Mouse (Mus musculus): ENCODE measurements around the gene Krt8.
A peak's percentile ranks its signal among the peaks of the same experiment; 100 is the strongest.
"Not testable (repeated sequence)": the region's sequence is repeated elsewhere in the genome, so short reads cannot be mapped to it uniquely, and the experiment has no call there.

The Krt8 gene

GRCm38 (mm10) chr15:102007097-102008069 lies 3.1 kb upstream of the Krt8 start:
- DNase-seq (ENCODE audit: low spot score), result no peak

GRCm38 (mm10) chr15:102006317-102006716 lies 2.0 kb upstream of the Krt8 start:
- DNase-seq (ENCODE audit: low spot score), result no peak

DNA sequence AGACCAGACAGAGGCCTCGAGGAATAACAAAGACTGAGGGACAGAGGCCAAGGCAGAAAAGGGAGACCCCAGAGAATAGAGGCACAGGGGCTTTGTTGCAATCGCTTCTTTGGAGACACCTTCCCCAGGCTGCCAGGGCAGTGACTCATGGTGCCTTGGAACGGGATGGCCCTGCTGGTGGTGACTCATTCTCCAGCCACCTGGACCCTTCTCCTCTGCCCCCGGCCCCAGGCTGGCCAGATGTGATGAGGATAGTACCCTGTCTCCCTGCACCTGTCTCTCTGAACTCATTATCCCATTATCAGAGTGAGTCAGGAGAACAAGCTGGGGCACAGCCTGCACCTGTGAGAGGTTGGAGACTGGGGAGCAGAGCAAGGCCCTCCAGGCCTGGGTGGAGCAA lies 1.0 kb upstream of the Krt8 start:
- no peak for DNase-seq (ENCODE audit: low spot score)

DNA sequence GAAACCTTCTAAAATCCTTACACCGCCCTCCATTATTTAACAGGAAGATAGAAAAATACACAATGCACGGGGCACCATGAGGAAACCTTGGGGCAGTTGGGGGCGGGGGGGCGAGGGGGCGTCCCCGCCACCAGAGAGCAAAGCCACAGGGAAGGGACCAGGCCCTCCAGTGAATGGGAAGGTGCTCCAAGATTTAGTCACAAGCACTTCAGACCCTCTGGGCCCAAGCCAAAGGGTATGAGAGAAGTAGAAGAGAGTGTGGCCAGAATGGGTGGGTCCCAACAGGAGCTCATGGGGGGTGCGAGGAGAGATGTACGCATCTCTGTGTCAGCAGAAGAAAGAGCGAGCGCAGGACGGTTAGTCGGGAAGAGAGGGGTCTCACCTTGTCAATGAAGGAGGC lies 766 bp downstream of the Krt8 start:
- DNase-seq (ENCODE audit: low spot score), result no peak

DNA sequence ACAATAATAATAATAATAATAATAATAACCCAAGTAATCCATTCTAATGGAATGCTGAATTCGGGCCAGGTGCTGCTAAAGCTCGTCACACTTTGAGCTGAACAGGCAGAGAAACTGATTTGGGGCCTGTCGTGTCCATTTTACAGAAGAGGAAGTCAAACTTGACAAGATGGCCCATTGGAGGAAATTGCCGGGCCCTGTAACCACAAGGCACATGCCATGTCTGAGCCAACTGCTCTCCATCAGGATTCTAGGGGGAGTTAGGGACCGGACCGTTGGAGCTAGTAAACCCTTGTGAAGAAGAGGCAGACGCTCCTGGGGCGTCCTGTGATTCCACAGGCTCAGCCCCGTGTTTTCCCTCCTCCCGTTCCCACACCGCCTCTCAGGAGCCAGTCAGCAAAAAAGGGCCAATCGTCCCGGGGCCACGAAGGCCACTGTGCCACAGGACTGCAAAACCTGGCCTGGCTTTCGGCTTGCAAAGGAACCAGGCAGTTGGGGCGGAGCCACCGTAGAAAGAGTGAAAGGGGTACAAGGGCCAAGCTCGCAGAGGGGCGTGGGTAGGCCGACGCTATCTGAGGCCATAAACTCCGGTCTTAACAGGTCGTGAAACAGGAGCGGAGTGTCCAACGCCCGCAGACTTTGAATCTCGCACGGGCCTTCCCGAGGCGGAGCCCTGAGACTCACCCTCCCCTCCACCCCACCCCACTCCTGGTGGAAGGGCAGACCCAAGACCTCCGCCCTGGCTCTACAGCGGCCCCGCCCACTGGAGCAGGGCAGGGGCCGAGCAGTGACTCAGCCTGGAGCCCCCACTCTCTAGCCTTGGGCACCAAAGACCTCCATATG lies 1.4 kb downstream of the Krt8 start:
- peak; percentile 86 for DNase-seq (ENCODE audit: low spot score)

DNA sequence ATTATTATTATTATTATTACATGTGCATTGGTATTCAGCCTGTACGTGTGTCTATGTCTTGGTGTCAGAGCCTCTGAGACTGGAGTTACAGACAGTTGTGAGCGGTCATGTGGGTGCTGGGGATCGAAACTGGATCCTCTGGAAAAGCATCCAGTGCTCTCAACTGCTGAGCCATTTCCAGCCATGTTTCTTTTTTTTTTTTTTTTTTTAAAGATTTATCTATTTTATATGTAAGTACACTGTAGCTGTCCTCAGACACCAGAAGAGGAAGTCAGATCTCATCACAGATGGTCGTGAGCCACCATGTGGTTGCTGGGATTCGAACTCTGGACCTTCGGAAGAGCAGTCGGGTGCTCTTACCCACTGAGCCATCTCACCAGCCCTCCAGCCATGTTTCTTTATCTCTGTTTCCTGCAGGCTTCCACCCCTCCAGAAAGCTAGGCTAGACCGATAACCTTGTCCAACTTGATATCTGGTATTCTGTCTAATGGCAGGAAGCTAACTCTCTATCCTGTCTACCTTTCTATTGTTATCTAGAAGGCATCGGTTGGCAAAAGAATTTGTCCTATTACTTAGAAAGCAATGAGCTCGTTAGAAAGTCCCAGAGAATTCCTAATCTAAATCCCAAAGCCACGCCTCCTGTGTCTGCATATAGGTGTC lies 4.5 kb downstream of the Krt8 start:
- no peak for DNase-seq (ENCODE audit: low spot score)

GRCm38 (mm10) chr15:101999156-101999555 lies 5.1 kb downstream of the Krt8 start:
- no peak for DNase-seq (ENCODE audit: low spot score)

- not testable (repeated sequence) for DNase-seq (ENCODE audit: low spot score)
Observed at GRCm38 (mm10) chr15:101996450-101997078, 7.7 kb downstream of the Krt8 start.

- DNase-seq (ENCODE audit: low spot score), result no peak
Observed at GRCm38 (mm10) chr15:101995484-101996236, 8.6 kb downstream of the Krt8 start.

DNA sequence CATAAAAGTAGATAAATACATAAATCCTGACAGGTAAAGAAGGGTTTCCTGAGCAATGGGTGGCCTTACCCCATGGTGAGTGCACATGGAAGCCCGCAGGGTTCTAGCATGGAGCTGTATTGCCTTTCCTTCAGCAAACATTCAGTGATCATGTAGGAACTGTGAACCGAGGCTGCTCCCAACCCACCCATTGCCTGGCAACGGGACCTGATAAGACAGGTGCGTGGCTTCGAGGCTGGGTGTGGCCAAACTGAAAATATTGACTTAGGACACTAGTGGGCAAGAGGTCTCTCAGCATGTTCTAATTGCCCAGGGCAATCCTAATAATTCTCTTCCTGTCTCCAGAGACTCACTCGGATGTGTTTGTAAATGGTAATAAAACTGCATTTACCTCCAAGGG lies 9.9 kb downstream of the Krt8 start:
- no peak for DNase-seq (ENCODE audit: low spot score)

DNA sequence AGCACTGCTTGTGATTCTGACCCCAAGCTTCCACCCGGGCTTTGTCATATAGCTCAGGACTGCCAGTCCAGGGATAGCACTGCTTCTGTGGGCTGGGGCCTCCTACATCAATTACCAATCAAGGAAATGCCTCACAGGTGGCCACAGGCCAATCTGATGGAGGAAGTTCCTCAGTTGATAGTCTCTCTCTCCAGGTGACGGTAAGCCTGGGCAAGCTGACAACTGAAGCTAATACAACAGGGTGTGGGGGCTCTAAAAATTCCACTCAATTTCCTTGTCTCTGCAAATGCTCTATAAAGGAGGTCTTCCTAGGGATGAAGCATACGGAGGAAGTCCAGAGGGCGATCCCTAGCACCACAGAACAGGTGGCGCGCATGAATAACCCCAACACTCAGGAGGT lies 13.3 kb downstream of the Krt8 start:
- no peak for DNase-seq (ENCODE audit: low spot score)

GRCm38 (mm10) chr15:101988714-101989113 lies 15.6 kb downstream of the Krt8 start:
- DNase-seq (ENCODE audit: low spot score), result no peak

GRCm38 (mm10) chr15:101988119-101988518 lies 16.2 kb downstream of the Krt8 start:
- peak; percentile 89 for DNase-seq (ENCODE audit: low spot score)

DNA sequence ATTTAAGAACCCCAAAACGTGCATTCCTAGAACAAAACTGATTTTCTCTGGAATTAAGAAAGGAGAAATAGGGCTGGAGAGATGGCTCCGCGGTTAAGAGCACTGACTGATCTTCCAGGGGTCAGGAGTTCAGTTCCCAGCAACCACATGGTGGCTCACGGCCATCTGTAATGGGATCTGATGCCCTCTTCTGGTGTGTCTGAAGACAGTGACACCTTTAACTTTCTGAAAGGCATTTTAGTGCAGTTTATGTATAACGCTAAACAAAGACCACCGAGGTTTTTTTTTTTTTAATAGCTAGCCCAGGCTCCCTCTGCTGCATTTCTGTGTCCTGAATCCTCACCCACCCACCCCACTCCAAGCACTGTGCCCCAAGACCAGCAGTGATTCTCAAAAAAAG lies 19.5 kb downstream of the Krt8 start:
- DNase-seq (ENCODE audit: low spot score), result no peak

GRCm38 (mm10) chr15:101983949-101984601 lies 20.2 kb downstream of the Krt8 start:
- DNase-seq (ENCODE audit: low spot score), result peak; percentile 99

DNA sequence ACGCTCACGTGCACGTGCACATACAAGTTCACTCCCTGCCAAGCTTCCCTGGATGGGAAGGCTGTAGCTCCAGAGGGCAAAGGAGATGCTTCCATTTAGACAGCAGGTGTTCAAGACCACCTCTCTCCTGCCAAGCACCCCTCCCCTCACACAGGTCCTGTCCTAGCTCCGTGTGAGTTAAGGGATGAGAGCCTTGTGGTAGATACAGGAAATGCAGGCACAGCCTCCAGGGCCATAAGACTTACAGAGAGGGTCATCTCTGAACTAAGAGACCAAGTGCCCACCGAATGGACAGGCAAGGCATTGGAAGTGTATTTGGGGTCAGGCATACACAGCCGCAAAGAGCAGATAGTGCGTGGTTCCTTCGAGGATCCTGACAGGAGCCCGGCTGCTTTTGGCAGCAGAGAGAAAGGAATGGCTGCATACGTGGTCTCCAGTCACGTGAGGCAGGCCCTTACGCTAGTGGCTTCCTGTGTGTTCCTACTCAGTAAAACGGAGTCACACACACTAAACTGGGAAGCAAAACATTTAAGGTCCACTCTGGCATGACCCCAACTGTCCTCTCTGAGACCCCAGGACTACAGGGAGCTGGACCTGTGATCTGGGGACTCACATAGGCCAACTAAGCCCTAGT lies 20.9 kb downstream of the Krt8 start:
- DNase-seq (ENCODE audit: low spot score), result no peak

- DNase-seq (ENCODE audit: low spot score), result no peak
Observed at GRCm38 (mm10) chr15:101980849-101981248, 23.4 kb downstream of the Krt8 start.

DNA sequence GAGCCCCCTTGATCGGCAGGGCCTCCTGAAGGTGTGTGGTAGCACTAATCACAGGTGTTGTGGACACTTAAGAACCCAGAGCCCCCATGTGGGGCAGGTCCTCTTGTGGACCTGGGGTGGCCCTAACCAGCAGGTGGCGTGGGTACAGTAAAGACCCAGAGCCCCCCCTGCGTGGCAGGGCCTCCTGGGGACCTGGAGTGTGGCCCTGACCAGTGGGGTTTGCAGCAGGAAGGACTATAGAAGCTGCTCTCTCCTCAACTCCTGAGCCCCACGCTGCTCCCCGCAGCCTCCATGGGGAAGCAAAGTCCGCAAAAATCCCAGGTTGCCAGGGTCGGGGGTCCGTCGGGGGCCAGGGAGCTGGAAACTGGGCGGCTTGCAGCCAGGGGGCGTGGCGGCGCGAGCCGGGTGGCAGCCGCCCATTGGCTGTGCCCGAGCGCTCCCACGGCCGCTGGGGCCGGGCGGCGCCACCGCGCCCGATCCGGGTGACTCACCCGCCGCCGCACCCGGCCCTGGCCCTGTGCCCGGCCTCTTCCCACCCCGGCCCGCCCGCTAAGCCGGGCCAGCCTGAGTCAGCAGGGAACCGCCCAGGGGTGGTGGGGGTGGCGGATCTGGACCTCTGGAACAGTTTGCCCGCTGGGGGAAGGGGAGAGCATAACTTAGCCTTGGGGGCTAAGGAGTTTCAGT lies 27.1 kb downstream of the Krt8 start:
- peak; percentile 79 for DNase-seq (ENCODE audit: low spot score)

DNA sequence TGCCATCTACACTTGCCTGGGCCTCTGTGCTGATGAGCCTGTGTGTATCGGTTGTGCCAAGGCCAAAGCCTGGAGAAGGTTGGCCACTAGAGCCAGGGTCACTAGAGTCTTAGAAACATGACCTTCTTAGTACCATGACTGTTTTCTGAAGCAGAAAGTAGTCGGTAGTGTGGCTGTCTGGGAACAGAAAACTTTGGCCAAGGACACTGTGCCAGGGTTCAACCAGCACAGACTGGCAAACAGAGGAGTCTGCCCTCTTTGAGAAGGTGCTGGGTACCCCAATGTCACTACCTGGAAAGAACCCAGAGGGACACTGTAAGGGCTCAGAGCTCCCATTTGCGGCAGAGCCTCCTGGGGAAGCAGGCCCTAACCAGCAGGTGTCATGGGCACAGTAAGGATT lies 27.6 kb downstream of the Krt8 start:
- DNase-seq (ENCODE audit: low spot score), result no peak

GRCm38 (mm10) chr15:101976023-101976422 lies 28.3 kb downstream of the Krt8 start:
- peak; percentile 21 for DNase-seq (ENCODE audit: low spot score)
